11 mouse cellular contexts compared by ENCODE assay signal in genomic region chr2:146745012-146745682, GRCm38 (mm10).
DNase-seq lines count a peak whose midpoint lies in the region; ATAC-seq lines count a peak whose summit lies in the region.
"Had no signal": no experiment of that assay in that cellular context is flagged by ENCODE, and none has a peak within 500 bp of the region (broad histone marks: within the 10 kb centered on the region; RNA-seq: fewer than 3 reads in every experiment).

No protein-coding gene starts in this region.

- no peaks in the 10 kb centered on the region for H3K4me1 ChIP-seq in heart, embryonic 14.5 days (ENCODE audit: control insufficient read depth in 2 of 2, insufficient read depth in 2 of 2, low read length in 2 of 2)
- H3K4me1 ChIP-seq in embryonic facial prominence, embryonic 14.5 days (ENCODE audit: control insufficient read depth, insufficient read depth, low read length) = no peaks in the 10 kb centered on the region
- H3K4me1 ChIP-seq in heart, embryonic 16.5 days (ENCODE audit: control insufficient read depth, insufficient read depth, low read length) = no peaks in the 10 kb centered on the region
- peaks cover 26% of the 10 kb centered on the region for H3K4me1 ChIP-seq in midbrain, embryonic 13.5 days (replicated peaks)
- H3K4me1 ChIP-seq: liver, embryonic 15.5 days had no signal

- H3K27me3 ChIP-seq in heart, embryonic 14.5 days (ENCODE audit: control insufficient read depth, insufficient read depth, low read length) = no peaks in the 10 kb centered on the region
- H3K27me3 ChIP-seq in embryonic facial prominence, embryonic 14.5 days (replicated peaks; ENCODE audit: control insufficient read depth, insufficient read depth, low read length) = no peaks in the 10 kb centered on the region
- H3K27me3 ChIP-seq in heart, embryonic 16.5 days (ENCODE audit: control insufficient read depth, insufficient read depth, low read length) = no peaks in the 10 kb centered on the region
- H3K27me3 ChIP-seq in midbrain, embryonic 13.5 days = peaks cover 16% of the 10 kb centered on the region
- H3K27me3 ChIP-seq: liver, embryonic 15.5 days had no signal

- H3K4me2 ChIP-seq in heart, embryonic 14.5 days (ENCODE audit: low read length) = peak overlapping the region; percentile 58
- peak overlapping the region; percentile 6; the same call in 1 of the 2 replicates for H3K4me2 ChIP-seq in embryonic facial prominence, embryonic 14.5 days (ENCODE audit: low read depth, low read length)
- peak overlapping the region; percentile 61 for H3K4me2 ChIP-seq in heart, embryonic 16.5 days (ENCODE audit: low read depth, low read length)
- peak overlapping the region; percentile 53 for H3K4me2 ChIP-seq in midbrain, embryonic 13.5 days (replicated peaks)
- H3K4me2 ChIP-seq: liver, embryonic 15.5 days had no signal

- no peaks in the 10 kb centered on the region for H3K36me3 ChIP-seq in heart, embryonic 14.5 days (ENCODE audit: control insufficient read depth, insufficient read depth, low read length)
- H3K36me3 ChIP-seq in embryonic facial prominence, embryonic 14.5 days (ENCODE audit: control insufficient read depth, insufficient read depth, low read length) = no peaks in the 10 kb centered on the region
- H3K36me3 ChIP-seq in heart, embryonic 16.5 days (ENCODE audit: control insufficient read depth, insufficient read depth) = no peaks in the 10 kb centered on the region
- H3K36me3 ChIP-seq in midbrain, embryonic 13.5 days = no peaks in the 10 kb centered on the region
- H3K36me3 ChIP-seq: liver, embryonic 15.5 days had no signal

- no peak for DNase-seq in heart, adult 8-10 months (ENCODE audit: low spot score)
- DNase-seq in embryonic facial prominence, embryonic 14.5 days (ENCODE audit: low spot score) = no peak
- no peak for DNase-seq in layer of hippocampus, adult 18-20 months (ENCODE audit: low spot score in 2 of 2)
- DNase-seq: thymus, adult 2 months had no signal

- no peaks in the 10 kb centered on the region for H3K9me3 ChIP-seq in heart, embryonic 14.5 days (ENCODE audit: control insufficient read depth, low read length)
- H3K9me3 ChIP-seq in embryonic facial prominence, embryonic 14.5 days (ENCODE audit: control insufficient read depth, low read length) = no peaks in the 10 kb centered on the region
- no peaks in the 10 kb centered on the region for H3K9me3 ChIP-seq in heart, embryonic 16.5 days (replicated peaks; ENCODE audit: control insufficient read depth, low read length)
- no peaks in the 10 kb centered on the region for H3K9me3 ChIP-seq in midbrain, embryonic 13.5 days
- H3K9me3 ChIP-seq: liver, embryonic 15.5 days had no signal

- no peak overlapping the region; the same call in 1 of the 2 replicates for H3K9ac ChIP-seq in heart, embryonic 14.5 days (ENCODE audit: low read length)
- H3K9ac ChIP-seq in embryonic facial prominence, embryonic 14.5 days (ENCODE audit: low read depth, low read length) = no peak overlapping the region
- H3K9ac ChIP-seq in heart, embryonic 16.5 days (ENCODE audit: low read length) = 0 out of 2 replicates have a peak overlapping the region, but pooled peaks have one; percentile 8
- peak overlapping the region; percentile 30 for H3K9ac ChIP-seq in midbrain, embryonic 13.5 days (replicated peaks)
- H3K9ac ChIP-seq: liver, embryonic 15.5 days had no signal

- H3K27ac ChIP-seq in heart, embryonic 14.5 days (replicated peaks in 1 of 2; ENCODE audit: control insufficient read depth in 1 of 2, insufficient read depth in 1 of 2, low read depth in 2 of 2, low read length in 2 of 2) = no peak overlapping the region
- no peak overlapping the region for H3K27ac ChIP-seq in embryonic facial prominence, embryonic 14.5 days (replicated peaks; ENCODE audit: low read depth, low read length)
- H3K27ac ChIP-seq in heart, embryonic 16.5 days (ENCODE audit: low read length) = no peak overlapping the region
- H3K27ac ChIP-seq in midbrain, embryonic 13.5 days = peak overlapping the region; percentile 80
- H3K27ac ChIP-seq: kidney, postnatal 0 days; liver, embryonic 15.5 days had no signal

- peak overlapping the region; percentile 2 to 27; a peak in 3 of 4 replicates for H3K4me3 ChIP-seq in heart, embryonic 14.5 days (ENCODE audit: control insufficient read depth in 1 of 2, insufficient read depth in 1 of 2, low read depth in 1 of 2, low read length in 2 of 2)
- H3K4me3 ChIP-seq in embryonic facial prominence, embryonic 14.5 days (ENCODE audit: low read depth, low read length) = peak overlapping the region; percentile 7; the same call in 1 of the 2 replicates
- H3K4me3 ChIP-seq in heart, embryonic 16.5 days (ENCODE audit: low read length) = peak overlapping the region; percentile 39
- H3K4me3 ChIP-seq in midbrain, embryonic 13.5 days (replicated peaks) = peak overlapping the region; percentile 35
- H3K4me3 ChIP-seq: liver, embryonic 15.5 days had no signal

- no peak for ATAC-seq in heart, embryonic 14.5 days (ENCODE audit: insufficient number of reproducible peaks, insufficient read depth, low FRiP score, low read depth)
- ATAC-seq in embryonic facial prominence, embryonic 14.5 days (ENCODE audit: low read depth) = no peak
- ATAC-seq in heart, embryonic 16.5 days (replicated peaks; ENCODE audit: extremely low read depth, insufficient read depth, low FRiP score) = no peak
- ATAC-seq in midbrain, embryonic 13.5 days = 0 out of 2 replicates have a peak, but pooled peaks have one; percentile 40
- ATAC-seq in megakaryocyte-erythroid progenitor cell, adult 5-6 weeks (replicated peaks; ENCODE audit: low FRiP score, low TSS enrichment, poor library complexity, severe bottlenecking) = no peak
- ATAC-seq in erythroblast, adult 5-6 weeks (replicated peaks; ENCODE audit: low FRiP score, poor library complexity, severe bottlenecking) = no peak

- 43% methylated on average over 18 of the region's 18 CpGs for WGBS in heart, embryonic 14.5 days
- WGBS in embryonic facial prominence, embryonic 14.5 days = 67% methylated on average over 18 of the region's 18 CpGs
- 49% methylated on average over 18 of the region's 18 CpGs for WGBS in heart, embryonic 16.5 days
- WGBS in midbrain, embryonic 13.5 days = 31% methylated on average over 18 of the region's 18 CpGs

Comparison
In these comparisons a context has a peak if more than half of its experiments do, and no peak if none do; other contexts are left out.
1. H3K9ac ChIP-seq: peak in heart, embryonic 16.5 days (single experiment) and midbrain, embryonic 13.5 days (single experiment); none in heart, embryonic 14.5 days (single experiment) and embryonic facial prominence, embryonic 14.5 days (single experiment).
2. H3K4me2 ChIP-seq: peak in every context shown above with its lines; median percentile 61 in heart, embryonic 16.5 days; 58 in heart, embryonic 14.5 days; 53 in midbrain, embryonic 13.5 days; 6 in embryonic facial prominence, embryonic 14.5 days.
3. Peak in every context shown above with its lines, with median percentiles within 50 percentile points of each other: H3K4me3 ChIP-seq.